Mouse (Mus musculus) brain, embryonic 14.5 days (tissue): Measurements from ENCODE around the gene Pxdn.

Source experiments
- CTCF ChIP-seq: fragments of 200-500 bp; IDR thresholded peaks from 2 replicates; pipeline ENCODE4 v1.5.1; 2012; ENCODE audit warnings: inconsistent platforms, mild to moderate bottlenecking, moderate library complexity, borderline replicate concordance; ENCODE audit not compliant: insufficient read depth, insufficient read length; ENCODE audit errors: extremely low read depth
- POLR2A ChIP-seq: fragments of 200-500 bp; IDR thresholded peaks from 2 replicates; pipeline ENCODE4 v1.6.1; 2012; ENCODE audit warnings: mild to moderate bottlenecking, inconsistent platforms, borderline replicate concordance; ENCODE audit not compliant: poor library complexity, insufficient read depth, insufficient read length, severe bottlenecking; ENCODE audit errors: extremely low read depth

GRCm38 (mm10) chr12:30023491-30023890 is 86.1 kb downstream of the Pxdn start:
- TF ChIP-seq CTCF (no peak), POLR2A (no peak)
